Mouse (Mus musculus) left cerebral cortex, adult 2 months (tissue): Measurements from ENCODE around the gene Camta1. TPM values are rescaled to one million over a fixed set of nuclear protein-coding genes. Genes with fewer than 3 reads are reported as not detected.

Source experiments
- DNase-seq, 2 experiments: peaks; one replicate each; pipeline ENCODE4 v3.0.0; 2021 to 2022; ENCODE audit warnings: low spot score in 2 of 2, mixed read lengths in 1 of 2; ENCODE audit errors: extremely low spot score in 1 of 2
- H3K27ac ChIP-seq: fragments of 200-600 bp; 2 replicates; pipeline ENCODE4 v1.8.1; 2022
- H3K4me3 ChIP-seq: fragments of 200-600 bp; 2 replicates; pipeline ENCODE4 v1.8.1; 2022
- CTCF ChIP-seq: fragments of 200-600 bp; IDR thresholded peaks from 2 replicates; pipeline ENCODE4 v1.8.1; 2022; ENCODE audit warnings: antibody characterized with exemption, mild to moderate bottlenecking, moderate library complexity
- intact Hi-C: fragments of 180-260 bp; cut with DNase I; formaldehyde crosslinking; loops from one replicate; pipeline ENCODE4 v1.15.1; 2025
- total RNA-seq, 2 experiments: library from RNA; stranded (reverse); gene quantifications; 2 replicates each; pipeline ENCODE4 v1.2.3; 2021

Gene Camta1
- total RNA-seq, 2 experiments from 2014 or later, result 242 to 255 TPM

DNA sequence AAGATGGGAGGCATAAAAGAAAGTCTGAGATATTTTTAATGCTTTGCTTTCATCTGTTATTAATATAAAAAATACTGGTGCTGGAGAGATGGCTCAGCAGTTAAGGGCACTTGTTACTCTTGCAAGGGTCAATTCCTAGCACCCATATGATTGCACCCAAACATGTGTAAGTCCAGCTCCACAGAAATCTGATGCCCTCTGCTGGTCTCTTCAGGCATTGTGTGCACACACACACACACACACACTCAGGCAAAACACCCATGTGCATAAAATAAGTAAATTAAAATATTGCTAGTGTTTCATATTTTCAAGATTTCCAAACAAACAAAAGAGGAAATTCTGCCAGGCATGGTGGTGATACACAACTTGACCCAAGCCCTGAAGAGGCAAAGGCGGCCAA is 774.3 kb downstream of the Camta1 start:
- DNase-seq, result no peak
- intact Hi-C loops, result no loop called here
- Histone ChIP-seq H3K4me3 (no peak overlapping the region), H3K27ac (no peak overlapping the region)
- peak; percentile 23 for TF ChIP-seq CTCF

DNA sequence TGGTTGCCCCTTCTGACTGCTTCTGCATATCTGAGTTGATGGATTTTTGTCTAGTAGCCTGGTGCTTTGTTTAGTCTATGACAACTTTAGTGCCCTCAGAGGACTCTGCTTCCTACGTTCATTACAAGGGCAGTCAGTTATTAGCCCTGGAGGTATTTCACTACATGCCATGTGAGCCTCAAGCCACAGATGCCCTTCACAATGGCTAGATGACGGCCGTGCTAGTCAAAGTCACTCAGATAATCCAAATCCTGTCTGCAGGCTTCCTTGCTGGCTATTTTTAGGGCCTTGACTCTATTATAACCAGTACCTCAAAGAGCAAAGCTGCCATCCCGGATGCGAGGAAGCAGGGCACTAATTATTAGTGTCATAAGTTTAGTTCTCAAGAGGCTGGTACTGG is 778.6 kb downstream of the Camta1 start:
- H3K4me3 ChIP-seq, result no peak overlapping the region
- TF ChIP-seq CTCF, result no peak
- DNase-seq, result no peak
- intact Hi-C loops, result no loop called here
- H3K27ac ChIP-seq, result no peak overlapping the region

DNA sequence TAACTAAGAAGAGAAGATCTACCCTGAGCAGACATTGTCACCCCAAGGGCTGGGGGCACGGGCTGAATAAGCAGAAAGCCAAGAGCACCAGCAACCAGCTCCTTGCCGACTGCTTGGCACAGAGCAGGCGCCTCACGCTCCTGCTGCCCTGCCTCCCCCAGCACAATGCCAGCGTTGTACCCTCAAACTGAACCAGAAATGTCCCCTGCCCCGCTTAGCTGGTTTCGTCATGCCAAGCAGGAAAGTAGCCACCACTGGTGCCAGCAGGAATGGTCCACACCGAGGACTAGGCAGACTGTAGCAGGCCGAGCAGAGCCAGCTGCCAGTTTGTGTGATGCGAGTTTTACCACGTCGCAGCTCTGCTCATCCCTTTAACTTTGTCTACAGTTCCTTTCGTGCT is 779.7 kb downstream of the Camta1 start:
- Histone ChIP-seq H3K27ac (no peak overlapping the region), H3K4me3 (no peak overlapping the region)
- no peak for DNase-seq
- intact Hi-C loops, result no loop called here
- no peak for TF ChIP-seq CTCF

DNA sequence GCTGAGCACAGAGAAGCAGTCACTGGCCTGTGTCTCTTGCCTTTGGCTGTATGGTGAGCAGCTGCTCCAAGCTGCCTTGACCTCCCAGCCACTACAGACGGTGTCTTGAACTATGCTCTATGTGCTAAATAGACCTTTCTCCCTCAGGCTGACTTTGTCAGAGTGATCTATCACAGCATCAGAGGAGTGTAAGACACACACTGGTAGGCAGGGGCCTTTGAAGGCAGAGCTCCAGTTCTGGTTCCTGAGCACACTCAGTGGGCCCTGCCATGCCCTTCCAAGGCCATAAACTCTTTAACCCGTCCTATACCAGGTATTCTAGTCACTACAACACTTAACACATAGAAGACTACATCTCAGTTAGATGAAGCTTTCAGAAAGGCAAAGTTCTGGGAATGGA is 780.3 kb downstream of the Camta1 start:
- no peak for TF ChIP-seq CTCF
- H3K4me3 ChIP-seq, result no peak overlapping the region
- DNase-seq, result no peak
- H3K27ac ChIP-seq, result no peak overlapping the region
- intact Hi-C loops, result no loop called here

DNA sequence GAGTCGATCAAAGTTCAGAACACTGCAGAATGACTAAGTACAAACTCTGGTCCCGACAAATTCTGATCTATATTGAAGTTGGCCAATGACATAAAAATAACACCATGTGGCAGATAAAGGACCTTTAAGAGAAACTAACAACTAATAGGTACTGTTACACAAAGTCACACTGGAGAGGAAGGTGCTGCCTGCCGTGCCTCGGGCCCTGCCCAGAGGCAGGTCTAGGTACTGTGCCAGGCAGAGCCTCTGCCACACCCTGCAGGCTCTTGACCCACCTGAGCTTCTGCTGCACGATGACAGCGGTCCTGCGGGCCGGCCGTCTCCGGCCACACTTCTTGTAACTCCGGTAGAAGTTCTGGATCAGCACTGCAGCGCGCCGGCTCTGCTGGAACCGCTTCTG is 786.9 kb downstream of the Camta1 start:
- intact Hi-C loops, result no loop called here
- no peak for TF ChIP-seq CTCF
- H3K27ac ChIP-seq, result no peak overlapping the region
- DNase-seq, result no peak
- no peak overlapping the region for H3K4me3 ChIP-seq

DNA sequence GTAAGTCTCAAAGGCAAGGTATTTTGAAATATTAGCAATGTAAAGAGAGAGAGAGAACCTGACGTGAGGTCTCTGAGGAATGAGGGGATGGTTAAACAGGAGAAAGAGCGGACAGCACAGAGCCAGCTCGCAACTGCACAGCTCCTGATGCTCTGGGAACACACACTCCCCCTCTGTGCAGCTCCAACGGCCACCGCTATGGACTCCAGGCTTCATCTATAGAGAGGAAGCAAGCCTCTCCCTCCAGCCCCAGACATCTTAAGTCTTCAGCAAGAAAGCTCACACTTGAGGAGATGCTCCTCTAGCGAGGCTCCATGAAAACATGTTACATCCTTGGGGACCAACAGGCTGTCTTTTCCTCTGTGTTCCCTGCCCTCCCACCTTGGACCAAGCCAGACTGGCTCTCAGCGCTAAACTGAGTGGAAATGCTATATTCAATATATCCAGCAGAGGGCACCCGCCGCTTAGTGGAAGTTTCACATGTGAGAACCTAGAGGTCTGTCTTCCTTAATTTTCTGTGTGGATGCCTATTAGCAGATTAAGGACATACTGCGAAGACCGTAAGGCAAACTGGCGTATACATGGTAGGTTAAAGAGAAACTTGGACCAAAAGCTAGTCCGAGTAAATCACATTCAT is 788.5 kb downstream of the Camta1 start:
- intact Hi-C loops, result loop anchor here (1.0 kb wide), 1 partner anchor 68 kb away; no protein-coding TSS in a partner anchor
- peak; percentile 89 for TF ChIP-seq CTCF

DNA sequence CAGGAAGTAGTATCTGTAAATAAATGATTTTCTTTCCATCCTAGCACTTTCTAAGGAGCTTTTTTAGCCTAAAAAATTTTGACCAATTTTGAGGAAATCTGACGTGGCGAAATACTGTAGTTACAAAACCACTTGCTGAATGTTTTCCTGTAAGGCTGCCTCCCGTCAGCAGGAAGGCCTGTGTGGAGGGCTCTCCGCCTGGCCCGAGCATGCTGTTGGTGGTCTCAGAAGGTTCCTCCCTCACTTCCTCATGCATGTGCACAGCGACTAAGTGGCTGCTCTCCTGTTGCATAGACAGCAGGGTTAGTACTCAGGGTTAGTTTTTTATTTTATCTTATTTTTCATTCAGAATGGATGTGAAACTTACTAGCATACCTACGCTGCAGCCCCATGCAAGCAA is 790.7 kb downstream of the Camta1 start:
- DNase-seq, result no peak

More for the DNA sequence above, 788.5 kb downstream of the Camta1 start:
- DNase-seq, result peak; percentile 81
- no peak overlapping the region for H3K27ac ChIP-seq
- H3K4me3 ChIP-seq, result no peak overlapping the region

DNA sequence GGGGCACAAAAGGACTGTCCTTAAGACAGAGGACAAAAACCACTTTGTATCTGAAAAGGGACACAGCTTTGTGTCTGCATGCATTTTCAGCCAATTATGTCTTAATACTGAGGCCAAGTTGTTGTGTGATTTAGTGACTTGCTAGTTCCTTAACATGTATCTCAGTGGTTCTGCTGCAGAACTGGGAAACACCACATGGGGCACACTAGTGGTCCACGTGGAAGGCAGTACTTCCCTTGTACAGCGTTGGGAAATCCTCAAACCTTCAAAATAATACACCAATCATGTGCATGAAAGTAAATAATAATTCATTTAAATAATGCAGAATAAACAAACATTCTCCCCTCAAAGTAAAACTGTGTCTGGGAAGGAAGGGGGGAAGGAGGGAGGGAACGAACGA is 792.9 kb downstream of the Camta1 start:
- peak; percentile 34 for TF ChIP-seq CTCF
- Histone ChIP-seq H3K4me3 (no peak overlapping the region), H3K27ac (no peak overlapping the region)
- intact Hi-C loops, result no loop called here
- no peak for DNase-seq

More for the DNA sequence above, 790.7 kb downstream of the Camta1 start:
- TF ChIP-seq CTCF, result no peak
- intact Hi-C loops, result no loop called here
- Histone ChIP-seq H3K27ac (no peak overlapping the region), H3K4me3 (no peak overlapping the region)

DNA sequence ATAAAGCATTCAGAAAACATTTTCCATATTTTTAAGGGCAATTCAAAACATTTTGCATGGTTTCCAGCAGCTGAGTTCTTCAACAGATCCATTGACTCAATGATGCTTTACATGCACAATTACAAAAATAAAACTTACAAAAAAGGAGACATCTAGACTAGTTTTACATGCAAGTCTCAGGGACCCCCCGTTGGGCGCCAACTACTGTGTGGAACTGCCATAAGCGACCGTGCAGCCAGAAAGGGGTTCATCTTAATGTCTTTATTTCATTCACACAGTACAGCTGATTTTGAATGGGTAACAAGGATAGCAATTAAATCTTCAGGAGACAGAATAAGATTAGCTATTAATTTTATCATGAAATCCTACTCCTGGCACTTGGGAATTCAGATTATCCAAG is 802.1 kb downstream of the Camta1 start:
- Histone ChIP-seq H3K4me3 (no peak overlapping the region), H3K27ac (no peak overlapping the region)
- TF ChIP-seq CTCF, result no peak
- intact Hi-C loops, result no loop called here
- DNase-seq, result no peak

DNA sequence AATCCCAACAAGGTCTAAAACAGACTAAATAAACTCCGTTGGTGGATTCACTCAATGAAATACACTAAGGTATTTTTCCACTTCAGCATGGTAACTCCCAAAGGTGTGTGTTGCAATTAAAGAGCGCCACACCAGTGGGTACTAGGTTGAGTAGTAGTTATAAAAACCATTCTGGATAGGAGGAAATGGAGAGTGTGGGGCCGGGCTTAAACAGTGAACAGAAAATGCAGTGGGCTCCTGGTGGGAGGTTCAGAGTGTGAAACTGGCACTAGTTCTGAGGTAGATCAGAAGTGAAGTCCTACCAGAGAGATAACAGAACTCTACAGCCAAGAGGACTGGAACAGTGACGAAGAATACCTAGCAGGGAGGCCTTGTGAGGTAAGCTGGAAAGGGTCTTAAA is 803.0 kb downstream of the Camta1 start:
- no peak for DNase-seq
- TF ChIP-seq CTCF, result no peak
- H3K27ac ChIP-seq, result peak overlapping the region; percentile 99
- peak overlapping the region; percentile 50; the same call in 1 of the 2 replicates for H3K4me3 ChIP-seq
- intact Hi-C loops, result no loop called here

DNA sequence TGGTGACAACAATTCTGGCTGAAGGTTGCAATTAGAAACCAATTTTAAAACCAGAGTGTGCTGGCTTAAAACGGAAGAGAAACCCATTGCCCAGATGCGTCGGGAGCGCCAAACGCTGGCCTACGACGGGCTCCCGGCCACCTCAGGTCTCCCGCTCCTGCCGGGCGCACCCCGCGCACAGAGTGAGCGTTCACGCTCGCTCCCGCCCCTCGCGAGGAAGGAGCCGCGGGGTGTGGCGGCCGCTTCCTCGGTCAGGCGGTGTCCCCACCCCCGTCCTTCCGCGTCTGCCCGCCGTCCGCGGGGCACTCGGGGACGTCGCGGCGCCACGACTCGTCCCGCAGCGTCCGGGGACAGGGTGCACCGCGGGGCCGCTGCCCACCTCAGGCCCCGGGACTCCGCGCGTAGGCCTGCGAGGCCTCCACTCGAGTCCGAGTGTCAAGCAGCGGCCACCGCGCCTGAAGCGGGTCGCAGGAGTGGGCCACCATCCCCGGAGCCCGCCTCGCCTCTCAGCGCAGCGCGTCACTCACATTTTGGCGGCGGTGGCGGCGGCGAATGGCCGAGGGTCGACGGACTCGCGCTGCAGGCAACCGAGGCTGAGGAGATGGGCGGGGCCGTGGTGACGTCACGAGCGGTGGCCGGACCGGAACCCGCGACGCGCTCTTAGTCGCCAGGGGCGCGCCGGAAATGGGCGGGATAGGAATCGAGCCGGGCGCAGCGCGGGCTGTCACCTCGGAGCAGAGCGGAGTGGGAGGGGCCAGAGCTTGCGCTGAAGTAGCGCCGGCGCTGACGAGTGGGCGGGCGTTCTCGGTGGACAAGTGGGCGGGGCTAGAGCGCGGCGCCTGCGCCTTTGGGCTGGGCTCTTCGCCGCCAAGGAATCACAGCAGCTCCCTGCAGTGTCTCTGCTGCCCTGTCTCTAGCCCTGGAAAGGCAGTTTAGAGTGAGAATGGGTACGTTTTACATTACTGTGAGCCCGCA is 804.0 kb downstream of the Camta1 start, which contains the start of gene Vamp3:
Vamp3 (minus strand) TSS at position 617 of the 975 bp plus-strand sequence.
- DNase-seq, result peak; percentile 99
- Histone ChIP-seq H3K4me3 (peak within 1 kb of the TSS; percentile 90), H3K27ac (peak within 1 kb of the TSS; percentile 99)
- intact Hi-C loops, result no loop called here
- TF ChIP-seq CTCF, result no peak

DNA sequence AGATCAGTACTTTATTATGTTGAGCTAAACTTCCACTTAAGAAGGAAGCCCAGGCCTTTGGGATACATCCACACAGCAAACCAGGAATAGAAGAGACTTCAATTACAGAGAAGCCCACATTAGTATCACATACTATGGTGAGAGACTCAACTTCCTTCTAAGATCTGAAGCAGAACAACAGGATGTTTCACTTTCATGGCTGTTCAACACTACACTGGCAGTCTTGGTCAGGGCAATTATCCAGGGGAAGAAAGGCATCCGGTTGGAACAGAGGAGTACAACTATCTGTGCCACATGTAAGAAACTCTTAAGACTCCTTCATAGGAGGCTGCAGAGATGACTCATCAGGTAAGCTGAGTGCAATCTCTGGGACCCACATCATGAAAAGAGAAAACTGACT is 810.5 kb downstream of the Camta1 start:
- TF ChIP-seq CTCF, result no peak
- intact Hi-C loops, result no loop called here
- Histone ChIP-seq H3K4me3 (no peak overlapping the region), H3K27ac (no peak overlapping the region; the same call in 1 of the 2 replicates)
- DNase-seq, result no peak
